9 mouse cellular contexts compared by ENCODE assay signal in the genomic region with DNA sequence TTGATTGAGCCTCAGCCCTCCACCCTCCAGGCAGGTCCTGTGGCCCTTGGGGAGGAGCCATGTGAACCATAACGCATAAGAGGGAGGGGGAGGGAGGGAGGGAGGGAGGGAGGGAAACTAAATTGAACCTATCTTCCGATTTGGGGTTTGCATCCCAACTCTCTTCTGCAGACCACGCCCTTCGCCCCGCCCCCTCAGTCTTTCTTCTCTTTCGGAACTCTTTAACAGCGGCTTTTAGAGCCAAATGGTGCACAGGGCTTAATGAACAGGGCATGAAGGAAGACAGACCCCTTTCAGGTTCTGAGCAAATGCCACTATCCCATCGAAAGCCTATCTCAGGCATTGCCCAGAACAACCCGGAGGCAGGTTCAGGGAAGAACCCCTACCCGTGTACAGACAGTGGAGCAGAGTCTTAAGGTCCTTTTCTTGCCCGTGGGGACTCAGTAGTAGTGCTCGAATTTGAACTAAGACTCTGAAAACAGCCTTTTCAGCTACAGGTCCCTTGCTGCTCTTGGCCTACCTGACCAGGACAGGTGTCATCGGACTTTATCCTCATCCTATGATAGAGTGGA. TPM values are rescaled to one million over a fixed set of nuclear protein-coding genes. Genes with fewer than 3 reads are reported as not detected.
A peak's percentile ranks its signal among the peaks of the same experiment; 100 is the strongest.
DNase-seq lines count a peak whose midpoint lies in the region; ATAC-seq lines count a peak whose summit lies in the region.
"Had no signal": no experiment of that assay in that cellular context is flagged by ENCODE, and none has a peak within 500 bp of the region (broad histone marks: within the 10 kb centered on the region; RNA-seq: fewer than 3 reads in every experiment).

No protein-coding gene starts in this region.

- no peak overlapping the region for H3K27ac ChIP-seq in embryonic facial prominence, embryonic 15.5 days (replicated peaks)
- no peak overlapping the region for H3K27ac ChIP-seq in limb, embryonic 10.5 days
- peak overlapping the region; percentile 86 for H3K27ac ChIP-seq in midbrain, embryonic 15.5 days

- no peak overlapping the region; the same call in 1 of the 2 replicates for H3K9ac ChIP-seq in embryonic facial prominence, embryonic 15.5 days
- H3K9ac ChIP-seq in midbrain, embryonic 15.5 days, result peak overlapping the region; percentile 90

- no peaks in the 10 kb centered on the region for H3K36me3 ChIP-seq in embryonic facial prominence, embryonic 15.5 days
- H3K36me3 ChIP-seq in limb, embryonic 10.5 days, result no peaks in the 10 kb centered on the region
- H3K36me3 ChIP-seq in midbrain, embryonic 15.5 days (replicated peaks), result no peaks in the 10 kb centered on the region

- H3K27me3 ChIP-seq in embryonic facial prominence, embryonic 15.5 days, result peaks cover 10% of the 10 kb centered on the region
- H3K27me3 ChIP-seq in limb, embryonic 10.5 days (ENCODE audit: low read depth, poor library complexity, severe bottlenecking), result peaks cover 61% of the 10 kb centered on the region
- no peaks in the 10 kb centered on the region for H3K27me3 ChIP-seq in midbrain, embryonic 15.5 days (replicated peaks)

- H3K4me3 ChIP-seq in embryonic facial prominence, embryonic 15.5 days (replicated peaks), result peak overlapping the region; percentile 30
- H3K4me3 ChIP-seq in limb, embryonic 10.5 days, result peak overlapping the region; percentile 52
- peak overlapping the region; percentile 60 for H3K4me3 ChIP-seq in midbrain, embryonic 15.5 days

- no peak for ATAC-seq in embryonic facial prominence, embryonic 15.5 days (ENCODE audit: insufficient number of reproducible peaks, low FRiP score, low TSS enrichment, low read depth)
- ATAC-seq in midbrain, embryonic 15.5 days (replicated peaks), result peak; percentile 50

- WGBS in embryonic facial prominence, embryonic 15.5 days, result 1% methylated on average over 13 of the region's 13 CpGs
- WGBS in limb, embryonic 10.5 days, result 3% methylated on average over 13 of the region's 13 CpGs
- WGBS in midbrain, embryonic 15.5 days, result under 1% methylated on average over 13 of the region's 13 CpGs

- DNase-seq in lung, adult 18-20 months, result peak; percentile 12 to 36
- no peak for DNase-seq in lung, postnatal 25 days (ENCODE audit: low spot score)
- DNase-seq in limb, embryonic 10.5 days (ENCODE audit: low spot score), result no peak
- no peak for DNase-seq in c-Kit-positive CD71-positive TER-119-positive erythroid progenitor cells, embryonic 14.5 days (ENCODE audit: low spot score)
- DNase-seq in cerebellum, postnatal 25 days, result no peak
- DNase-seq in cerebellum, postnatal 36 days, result no peak

- H3K9me3 ChIP-seq in embryonic facial prominence, embryonic 15.5 days (replicated peaks), result no peaks in the 10 kb centered on the region
- H3K9me3 ChIP-seq in limb, embryonic 10.5 days (replicated peaks), result no peaks in the 10 kb centered on the region
- no peaks in the 10 kb centered on the region for H3K9me3 ChIP-seq in midbrain, embryonic 15.5 days

- H3K4me2 ChIP-seq in embryonic facial prominence, embryonic 15.5 days (replicated peaks), result peak overlapping the region; percentile 48
- peak overlapping the region; percentile 82 for H3K4me2 ChIP-seq in midbrain, embryonic 15.5 days

- peaks cover 24% of the 10 kb centered on the region for H3K4me1 ChIP-seq in embryonic facial prominence, embryonic 15.5 days
- peaks cover 23% of the 10 kb centered on the region for H3K4me1 ChIP-seq in limb, embryonic 10.5 days
- peaks cover 23% of the 10 kb centered on the region for H3K4me1 ChIP-seq in midbrain, embryonic 15.5 days

RNA-seq across cellular contexts. Expression of gene Zfp663, which starts 0.6 kb away (rescaled TPM):
- polyA plus RNA-seq in embryonic facial prominence, embryonic 15.5 days (2015; fragmentation: Nextera tagmentation; extraction: Ambion mirVana), result 0.27 and 0.55 TPM in 2 replicates
- polyA plus RNA-seq in limb, embryonic 10.5 days (2016; fragmentation: Nextera tagmentation; extraction: Ambion mirVana), result 0.64 and 1.3 TPM in 2 replicates
- 8.5 and 10.9 TPM in 2 replicates for polyA plus RNA-seq in midbrain, embryonic 15.5 days (2015; fragmentation: Nextera tagmentation; extraction: Ambion mirVana)
- polyA plus RNA-seq: liver, adult 2 months had no signal

RNA-seq across cellular contexts. Expression of gene Zfp334, which starts 20.1 kb away (rescaled TPM):
- 6.8 and 7.0 TPM in 2 replicates for polyA plus RNA-seq in embryonic facial prominence, embryonic 15.5 days (2015; fragmentation: Nextera tagmentation; extraction: Ambion mirVana)
- 18.8 and 20.2 TPM in 2 replicates for polyA plus RNA-seq in limb, embryonic 10.5 days (2016; fragmentation: Nextera tagmentation; extraction: Ambion mirVana)
- polyA plus RNA-seq in midbrain, embryonic 15.5 days (2015; fragmentation: Nextera tagmentation; extraction: Ambion mirVana), result 10.1 and 10.3 TPM in 2 replicates

RNA-seq across cellular contexts. Expression of gene Ocstamp, which starts 32.3 kb away (rescaled TPM):
- 0.88 and 0.93 TPM in 2 replicates for polyA plus RNA-seq in embryonic facial prominence, embryonic 15.5 days (2015; fragmentation: Nextera tagmentation; extraction: Ambion mirVana)
- polyA plus RNA-seq in limb, embryonic 10.5 days (2016; fragmentation: Nextera tagmentation; extraction: Ambion mirVana), result 0.10 TPM in 2 replicates
- not detected in 2 replicates for polyA plus RNA-seq in midbrain, embryonic 15.5 days (2015; fragmentation: Nextera tagmentation; extraction: Ambion mirVana)

RNA-seq across cellular contexts. Expression of gene Elmo2, which starts 41.7 kb away (rescaled TPM):
- polyA plus RNA-seq in embryonic facial prominence, embryonic 15.5 days (2015; fragmentation: Nextera tagmentation; extraction: Ambion mirVana), result 86.4 and 91.3 TPM in 2 replicates
- 76.9 and 94.2 TPM in 2 replicates for polyA plus RNA-seq in limb, embryonic 10.5 days (2016; fragmentation: Nextera tagmentation; extraction: Ambion mirVana)
- polyA plus RNA-seq in midbrain, embryonic 15.5 days (2015; fragmentation: Nextera tagmentation; extraction: Ambion mirVana), result 111 and 115 TPM in 2 replicates

Comparison
In these comparisons a context has a peak if more than half of its experiments do, and no peak if none do; other contexts are left out.
1. DNase-seq: peak in lung, adult 18-20 months (2 of 2); none in lung, postnatal 25 days (single experiment), limb, embryonic 10.5 days (single experiment), c-Kit-positive CD71-positive TER-119-positive erythroid progenitor cells, embryonic 14.5 days (single experiment), cerebellum, postnatal 25 days (0 of 2) and cerebellum, postnatal 36 days (0 of 2).
2. Peak in every context shown above with its lines, with median percentiles within 50 percentile points of each other: H3K4me3 ChIP-seq.